Mouse (Mus musculus) C2C12 (cell line): ENCODE measurements around the gene Phb2.

Source experiments
- MAX ChIP-seq: IDR thresholded peaks from one replicate; pipeline ENCODE4 v1.6.1; 2011; ENCODE audit warnings: mild to moderate bottlenecking, control low read depth
- MYOD1 ChIP-seq: IDR thresholded peaks from one replicate; pipeline ENCODE4 v1.6.1; 2011; ENCODE audit warnings: low read depth; ENCODE audit not compliant: control insufficient read depth, insufficient read length

DNA sequence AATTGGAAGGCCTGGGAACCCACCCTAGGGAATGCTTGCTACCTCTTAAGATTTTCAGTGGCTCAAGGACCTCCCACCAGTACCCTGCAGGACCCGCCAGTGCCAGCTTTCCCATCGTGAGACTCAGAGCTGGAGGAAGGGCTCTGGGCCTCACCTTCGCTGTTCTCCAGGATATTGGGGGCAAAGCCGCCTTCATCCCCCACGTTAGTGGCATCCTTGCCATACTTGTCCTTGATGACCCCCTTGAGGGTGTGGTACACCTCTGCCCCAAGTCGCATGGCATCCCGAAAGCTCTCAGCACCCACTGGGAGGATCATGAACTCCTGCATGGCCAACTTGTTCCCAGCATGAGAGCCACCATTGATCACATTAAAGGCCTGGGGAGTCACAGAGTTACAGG is 53.8 kb downstream of the Phb2 start:
- TF ChIP-seq MAX (no peak), MYOD1 (no peak)
